Mouse (Mus musculus) embryo, embryonic 9.5 days (tissue): ENCODE results near the gene Unkl.

Experiments used
- DNase-seq: peaks from one replicate; pipeline ENCODE4 v3.0.0-alpha.2; 2017; ENCODE audit errors: extremely low spot score

Unkl gene

DNA sequence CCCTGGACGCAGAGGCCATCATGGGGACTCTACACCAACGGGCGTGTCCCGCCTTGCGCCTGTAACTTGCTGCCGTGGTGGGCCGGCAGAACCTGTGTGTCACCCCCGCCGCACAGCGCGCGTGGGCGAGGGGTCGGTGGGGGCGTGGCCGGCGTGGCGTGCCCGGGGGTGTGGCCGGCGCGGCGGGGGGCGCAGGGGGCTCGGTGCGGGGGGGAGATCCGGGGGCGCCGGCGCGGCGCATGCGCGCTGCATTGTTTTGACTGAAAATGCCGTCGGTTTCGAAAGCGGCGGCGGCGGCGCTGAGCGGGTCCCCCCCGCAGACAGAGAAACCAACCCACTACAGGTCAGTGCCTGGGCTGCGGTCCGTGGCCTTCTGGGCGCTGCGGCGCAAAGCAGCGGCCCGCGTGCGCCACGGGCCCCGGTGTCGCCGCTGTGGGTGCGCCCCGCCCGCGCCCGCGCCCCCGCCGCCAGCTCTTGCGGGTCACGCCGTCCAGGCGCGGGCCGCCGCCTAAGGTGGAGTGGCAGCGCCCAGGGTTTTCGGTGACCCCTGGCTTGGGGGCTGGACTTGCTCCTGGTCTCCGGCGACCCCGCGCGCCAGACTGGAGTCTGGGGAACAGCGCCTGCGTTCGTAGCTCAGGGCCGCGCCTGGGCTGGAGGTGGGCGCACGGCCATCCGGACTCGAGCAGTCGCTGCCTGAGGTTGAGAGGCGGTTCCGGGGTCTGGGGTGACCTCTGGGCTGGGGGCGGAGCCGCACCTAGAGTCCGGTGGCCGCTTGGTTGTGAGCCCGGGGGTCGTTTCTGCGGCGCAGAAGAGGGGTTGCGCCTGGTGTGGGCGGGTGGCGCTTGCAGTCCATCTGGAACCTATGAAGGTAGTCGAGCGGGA, at the start of gene Unkl:
Gene Unkl, plus strand, starts transcription at position 248 of the 882 bp plus-strand sequence.
- DNase-seq = peak; percentile 83

DNA sequence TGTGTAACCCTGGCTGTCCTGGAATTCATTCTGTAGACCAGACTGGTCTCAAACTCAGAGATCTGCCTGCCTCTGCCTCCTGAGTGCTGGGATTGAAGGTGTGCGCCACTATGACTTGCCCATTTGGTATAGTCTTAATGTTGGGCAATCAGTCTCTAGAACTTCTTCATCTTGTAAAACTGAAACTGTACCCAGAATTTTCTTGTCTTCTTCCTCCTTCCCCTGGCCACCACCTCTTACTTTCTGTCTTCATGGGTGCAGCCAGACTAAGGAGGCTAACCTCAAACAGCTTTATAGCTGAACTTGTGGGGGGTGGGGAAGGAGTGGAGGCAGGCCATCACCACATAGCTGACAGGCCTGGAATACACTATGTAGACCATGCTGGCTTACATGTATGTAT, 49.4 kb upstream of the Unkl start:
- no peak for DNase-seq

- DNase-seq = no peak
Measured at GRCm38 (mm10) chr17:25139960-25140359, 48.2 kb upstream of the Unkl start.

GRCm38 (mm10) chr17:25162161-25162560, 26.0 kb upstream of the Unkl start, which contains the start of gene Ccdc154:
TSS of gene Ccdc154 (plus strand) at chr17:25162461.
- DNase-seq = no peak

GRCm38 (mm10) chr17:25163387-25163786, 24.8 kb upstream of the Unkl start:
- DNase-seq = no peak

GRCm38 (mm10) chr17:25164770-25165169, 23.4 kb upstream of the Unkl start:
- no peak for DNase-seq

DNA sequence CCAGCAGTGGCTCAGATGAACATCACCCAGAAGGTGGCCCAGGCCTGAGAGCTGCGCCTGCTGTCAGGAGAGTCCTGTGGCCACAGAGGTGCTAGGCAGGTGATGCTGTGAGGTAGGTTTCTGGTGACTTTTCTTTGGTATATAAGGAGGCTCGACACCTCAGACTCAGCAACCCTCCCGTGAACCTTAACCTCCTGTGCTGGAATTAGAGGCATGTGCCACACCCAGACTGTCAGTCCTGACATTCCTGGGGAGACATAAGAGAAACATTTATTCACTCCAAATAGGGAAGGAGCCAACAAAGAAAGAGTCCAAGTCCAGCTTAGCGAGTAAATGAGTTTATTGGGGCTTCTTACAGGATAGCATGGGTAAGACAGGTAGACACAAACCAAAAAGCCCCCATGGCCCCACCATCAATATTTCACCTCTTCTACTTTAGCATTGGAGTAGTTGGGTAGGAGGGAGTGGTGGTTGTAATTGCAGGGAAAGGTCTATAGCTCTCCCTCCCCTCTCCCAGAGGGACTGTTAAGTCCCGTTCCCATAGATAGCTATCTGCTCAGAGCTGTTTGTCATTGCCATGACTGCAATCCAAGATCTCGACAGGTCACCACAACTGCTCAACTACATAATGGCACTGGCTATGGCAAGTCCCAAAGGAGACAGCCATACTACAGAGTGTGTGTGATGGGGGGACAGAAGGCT, 22.1 kb upstream of the Unkl start:
- DNase-seq = no peak

GRCm38 (mm10) chr17:25169706-25170105, 18.5 kb upstream of the Unkl start:
- DNase-seq = no peak

- no peak for DNase-seq
Measured at GRCm38 (mm10) chr17:25172558-25172957, 15.6 kb upstream of the Unkl start.

DNA sequence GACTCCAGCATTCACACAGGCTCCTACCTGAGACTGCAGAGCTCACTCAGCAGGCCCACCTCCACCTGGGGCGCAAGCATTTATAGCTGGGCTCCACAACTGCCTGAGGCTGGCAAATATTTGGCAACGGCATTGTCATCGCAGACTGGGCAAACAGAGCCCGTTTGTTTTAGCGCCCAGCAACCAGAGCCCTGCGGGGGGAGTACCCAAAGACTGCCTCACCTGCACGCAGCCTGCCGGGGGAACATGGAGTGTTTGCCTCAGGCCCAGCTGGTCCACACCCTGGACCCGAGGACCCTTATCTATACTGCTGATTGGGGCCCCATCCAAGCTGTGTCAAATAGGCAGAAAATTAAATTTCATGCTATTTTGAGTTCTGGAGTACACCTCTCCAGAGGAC, 12.8 kb upstream of the Unkl start, which contains the start of gene Gm38655:
Gene Gm38655, minus strand, starts transcription at position 61 of the 400 bp plus-strand sequence.
- DNase-seq = no peak

DNA sequence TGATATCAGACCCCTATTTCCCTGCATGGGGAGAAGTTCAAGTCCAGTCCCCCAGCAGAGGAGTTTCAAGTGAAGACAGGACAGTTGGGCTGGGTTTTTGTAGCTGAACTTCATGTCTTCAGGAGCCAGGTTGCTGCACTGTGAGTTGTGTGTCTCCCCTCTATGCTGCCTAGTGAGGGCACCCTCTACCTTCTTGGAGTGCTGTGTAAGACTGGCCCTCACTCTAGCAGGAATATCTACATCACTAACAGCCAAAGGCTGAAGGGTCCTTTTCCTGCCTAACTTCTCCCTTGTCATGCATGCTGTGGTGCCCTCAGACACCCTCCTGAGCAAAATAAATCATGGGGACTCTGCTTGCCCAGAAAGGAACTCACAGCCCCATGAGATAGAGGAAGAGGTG, 5.0 kb upstream of the Unkl start:
- no peak for DNase-seq

DNA sequence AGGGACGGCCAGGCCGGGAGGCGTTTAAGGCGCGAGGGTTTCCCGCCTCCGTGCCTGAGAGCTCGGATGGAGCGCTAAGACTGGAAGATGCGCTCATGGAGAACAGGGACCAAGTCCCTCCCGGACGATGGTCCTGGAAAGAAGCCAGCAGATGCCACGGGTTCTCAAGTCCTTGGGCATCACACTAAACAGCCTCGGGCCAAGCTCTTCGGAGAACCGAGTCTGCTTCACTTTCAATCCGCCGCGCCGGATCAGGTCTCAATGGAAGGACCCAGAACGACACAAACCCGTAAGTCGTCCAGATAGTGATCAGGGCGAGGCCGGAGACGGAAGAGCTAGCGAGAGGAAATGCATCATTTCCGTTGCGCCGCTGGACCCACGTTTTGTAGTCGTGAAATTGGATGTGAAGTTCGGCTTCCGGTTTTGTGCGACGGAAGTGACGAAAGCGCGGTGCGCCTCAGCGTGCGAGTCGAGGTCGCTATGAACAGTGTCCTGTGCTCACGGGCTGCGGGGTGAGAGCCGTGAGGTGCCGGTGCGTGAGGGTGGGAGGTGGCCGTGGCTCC, 4.0 kb upstream of the Unkl start, which contains the start of gene BC003965:
Gene BC003965, plus strand, starts transcription at position 426 of the 563 bp plus-strand sequence.
- peak; percentile 98 for DNase-seq

GRCm38 (mm10) chr17:25184961-25185360, 3.2 kb upstream of the Unkl start:
- DNase-seq = no peak

DNA sequence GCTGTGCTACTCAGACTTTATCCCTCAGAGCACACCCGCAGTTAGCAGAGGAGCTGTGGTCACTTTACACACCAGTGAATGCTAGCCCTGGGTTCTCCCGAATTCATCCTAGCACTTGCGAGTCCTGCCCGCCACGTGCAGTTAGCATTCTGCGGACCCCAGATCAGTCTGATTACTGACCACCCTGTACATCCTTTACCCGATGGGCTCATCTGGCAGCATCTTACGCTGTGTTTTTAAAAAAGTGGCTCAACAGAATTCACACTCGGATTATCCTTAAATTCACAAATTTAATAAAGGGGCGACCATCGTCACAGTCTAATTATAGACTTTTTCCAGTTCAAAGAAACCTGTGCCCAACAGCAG, 430 bp upstream of the Unkl start:
- no peak for DNase-seq

DNA sequence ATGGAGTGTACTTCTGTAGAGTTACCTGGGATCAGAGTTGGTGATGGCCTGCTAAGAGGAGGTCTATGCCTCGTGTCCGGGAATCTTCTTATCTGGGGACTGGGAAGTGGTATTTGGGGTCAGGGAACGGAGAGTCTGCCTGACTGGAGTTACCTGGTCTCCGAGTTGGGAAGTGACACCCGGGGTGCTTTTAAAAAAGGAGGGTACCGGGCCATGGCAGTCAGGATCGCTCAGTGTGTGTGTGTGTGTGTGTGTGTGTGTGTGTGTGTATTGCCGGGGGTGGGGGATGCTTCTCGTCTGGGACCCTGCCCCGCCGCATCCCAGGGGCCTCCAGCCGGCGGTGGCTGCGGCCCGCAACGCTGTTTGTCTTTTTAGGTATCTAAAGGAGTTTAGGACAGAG, 894 bp downstream of the Unkl start:
- DNase-seq = no peak

- DNase-seq = no peak
Measured at GRCm38 (mm10) chr17:25202401-25202800, 14.2 kb downstream of the Unkl start.

DNA sequence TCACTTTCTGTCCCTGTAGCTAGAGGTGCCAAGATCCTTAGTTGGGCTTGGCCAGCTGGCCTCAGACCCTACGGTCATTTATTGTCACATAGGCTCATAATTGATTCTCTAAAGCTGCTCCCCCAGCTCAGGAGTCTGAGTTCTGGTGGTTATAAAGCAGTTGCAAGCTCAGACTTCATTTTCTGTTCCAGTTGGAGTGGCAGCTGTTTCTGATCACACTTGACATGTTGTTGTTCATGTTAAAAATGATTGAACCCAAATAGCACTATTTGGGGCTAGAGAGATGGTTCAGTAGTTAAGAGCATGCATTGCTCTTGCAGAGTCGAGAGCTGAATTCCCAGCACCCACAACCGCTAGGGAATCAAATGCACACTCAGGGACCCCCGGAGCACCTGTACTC, 21.8 kb downstream of the Unkl start:
- no peak for DNase-seq

DNA sequence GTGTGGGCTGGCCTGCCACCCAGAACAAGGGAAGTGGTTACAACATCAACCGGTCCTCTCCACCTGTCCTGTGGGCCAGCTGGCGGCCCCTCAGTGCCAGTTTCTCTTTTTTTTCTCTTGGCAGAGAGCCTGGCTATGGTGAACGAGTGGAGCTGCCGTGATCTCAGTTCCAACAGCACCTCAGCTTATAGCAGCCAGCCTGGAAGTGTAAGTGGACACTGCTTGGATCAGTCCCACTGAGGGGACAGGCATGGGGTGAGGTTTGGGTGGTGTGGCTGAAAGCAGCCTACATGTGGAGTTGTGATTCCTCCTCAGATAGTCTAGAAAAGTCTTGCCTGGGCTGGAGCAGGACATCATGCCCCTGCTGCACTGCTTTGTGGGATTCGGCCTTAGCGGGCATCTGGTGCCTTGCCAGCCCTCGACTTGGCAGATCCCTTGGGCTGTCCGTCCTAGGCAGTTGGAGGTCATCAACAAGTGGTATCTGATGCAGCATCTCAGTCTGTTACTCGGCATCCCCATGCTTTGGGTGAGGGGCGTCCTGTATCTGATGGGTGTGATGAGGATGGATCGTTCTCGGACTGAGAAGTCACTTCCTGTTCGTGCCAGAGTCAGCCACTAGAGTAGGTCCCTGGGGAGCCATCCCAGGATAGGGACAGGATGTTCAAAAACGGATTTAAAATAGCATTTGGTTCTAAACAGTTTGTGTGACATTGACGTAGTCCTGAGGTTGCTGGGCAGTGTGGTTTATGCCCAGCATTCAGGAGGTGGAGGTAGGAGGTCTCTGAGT, 22.7 kb downstream of the Unkl start:
- no peak for DNase-seq

DNA sequence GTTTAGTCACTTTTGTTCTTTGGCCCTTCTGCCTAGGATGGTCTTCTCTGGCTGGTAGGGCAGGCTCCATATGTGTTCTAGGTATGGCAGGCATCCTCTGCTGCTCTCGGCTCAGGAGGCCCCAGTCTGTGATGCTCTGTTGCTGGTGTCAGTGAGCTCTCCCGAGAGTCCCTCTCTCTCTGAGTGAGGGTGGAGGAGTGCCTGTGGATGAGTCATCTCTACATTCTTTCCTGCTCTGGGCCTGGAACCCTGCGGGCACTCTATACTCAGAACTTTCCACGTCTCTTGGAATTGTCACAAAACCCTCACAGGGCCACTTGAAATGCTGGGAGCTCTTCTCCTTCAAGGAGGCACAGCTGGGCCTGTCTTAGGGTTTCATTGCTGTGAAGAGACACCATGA, 23.5 kb downstream of the Unkl start:
- DNase-seq = no peak

- no peak for DNase-seq
Measured at GRCm38 (mm10) chr17:25215431-25215830, 27.2 kb downstream of the Unkl start.

GRCm38 (mm10) chr17:25218967-25219366, 30.8 kb downstream of the Unkl start:
- no peak for DNase-seq
